Mouse (Mus musculus) intestine, postnatal 0 days (tissue): Measurements from ENCODE around the gene Gsto1. TPM values are rescaled to one million over a fixed set of nuclear protein-coding genes. Genes with fewer than 3 reads are reported as not detected.

Experiments
- ATAC-seq: fragments of 200-750 bp; cut with Nextera tagmentation; 2 replicates; pipeline ENCODE4 v1.8.0; 2017; ENCODE audit warnings: mild to moderate bottlenecking, moderate TSS enrichment, moderate library complexity
- H3K27ac ChIP-seq: fragments of 300-500 bp; sonication (generic); 2 replicates; pipeline ENCODE4 v1.5.1; 2014; ENCODE audit warnings: mild to moderate bottlenecking, low read depth, low read length, moderate library complexity
- H3K27me3 ChIP-seq: fragments of 300-500 bp; sonication (generic); replicated peaks from 2 replicates; pipeline ENCODE4 v1.6.1; 2014; ENCODE audit warnings: low read length, mixed read lengths; ENCODE audit not compliant: control insufficient read depth, insufficient read depth
- H3K36me3 ChIP-seq: fragments of 300-500 bp; sonication (generic); 2 replicates; pipeline ENCODE4 v1.6.1; 2014; ENCODE audit warnings: mild to moderate bottlenecking, moderate library complexity; ENCODE audit not compliant: control insufficient read depth, insufficient read depth
- H3K4me1 ChIP-seq: fragments of 300-500 bp; sonication (generic); replicated peaks from 2 replicates; pipeline ENCODE4 v1.6.1; 2014; ENCODE audit warnings: antibody characterized with exemption, low read length, mixed read lengths; ENCODE audit not compliant: control insufficient read depth, insufficient read depth
- H3K4me2 ChIP-seq: fragments of 300-500 bp; sonication (generic); replicated peaks from 2 replicates; pipeline ENCODE4 v1.6.1; 2014; ENCODE audit warnings: low read depth, mild to moderate bottlenecking, moderate library complexity
- H3K4me3 ChIP-seq: fragments of 300-500 bp; sonication (generic); 2 replicates; pipeline ENCODE4 v1.5.1; 2014; ENCODE audit warnings: low read depth, low read length
- H3K9ac ChIP-seq: fragments of 300-500 bp; sonication (generic); 2 replicates; pipeline ENCODE4 v1.6.1; 2014; ENCODE audit warnings: mild to moderate bottlenecking, low read depth, low read length
- H3K9me3 ChIP-seq: fragments of 300-500 bp; sonication (generic); 2 replicates; pipeline ENCODE4 v1.6.1; 2016; ENCODE audit warnings: mixed run types; ENCODE audit not compliant: control insufficient read depth
- CTCF ChIP-seq: sonication (generic); IDR thresholded peaks from 2 replicates; pipeline ENCODE4 v1.5.1; 2016; ENCODE audit warnings: low read depth, mild to moderate bottlenecking, control low read depth, antibody characterized with exemption, moderate library complexity
- WGBS: fragments of 180-500 bp; shearing (Covaris S2); extraction: QIAGEN DNeasy Blood & Tissue Kit; methylation state at CpG from one replicate; pipeline ENCODE4 v1.1.7; 2014; 5-methylcytosine and 5-hydroxymethylcytosine counted together
- polyA plus RNA-seq: library from polyadenylated mRNA; unstranded; fragments of >200 nt; fragmentation: Nextera tagmentation; extraction: Ambion mirVana; gene quantifications from 2 replicates; pipeline ENCODE4 v1.2.1, GENCODE M21; 2015

Gsto1 gene
- polyA plus RNA-seq, 1 experiment from 2014 or later: 742 TPM

- Histone ChIP-seq H3K9ac (no peak overlapping the region), H3K4me3 (0 out of 2 replicates have a peak overlapping the region, but pooled peaks have one; percentile 53), H3K4me2 (peak overlapping the region; percentile 93), H3K36me3 (peaks cover 31% of the 10 kb centered on the region), H3K4me1 (no peaks in the 10 kb centered on the region), H3K9me3 (no peaks in the 10 kb centered on the region), H3K27me3 (no peaks in the 10 kb centered on the region), H3K27ac (no peak overlapping the region)
- WGBS: 85% methylated on average over 7 of the region's 7 CpGs
- no peak for ATAC-seq
- no peak for TF ChIP-seq CTCF
These were observed 10.0 kb downstream of the Gsto1 start for GRCm38 (mm10) chr19:47864721-47865120.

GRCm38 (mm10) chr19:47865353-47865947 is 10.7 kb downstream of the Gsto1 start, which contains the start of gene Gsto2:
Gsto2 (plus strand) TSS chr19:47865534.
- Histone ChIP-seq H3K9ac (peak within 1 kb of the TSS; percentile 66), H3K4me2 (peak within 1 kb of the TSS; percentile 93), H3K36me3 (peaks cover 24% of the 10 kb centered on the region), H3K27ac (peak within 1 kb of the TSS; percentile 80), H3K4me3 (peak within 1 kb of the TSS; percentile 53), H3K4me1 (no peaks in the 10 kb centered on the region), H3K9me3 (no peaks in the 10 kb centered on the region), H3K27me3 (no peaks in the 10 kb centered on the region)
- ATAC-seq: peak; percentile 100
- peak; percentile 73 for TF ChIP-seq CTCF
- WGBS: under 1% methylated on average over 49 of the region's 49 CpGs

DNA sequence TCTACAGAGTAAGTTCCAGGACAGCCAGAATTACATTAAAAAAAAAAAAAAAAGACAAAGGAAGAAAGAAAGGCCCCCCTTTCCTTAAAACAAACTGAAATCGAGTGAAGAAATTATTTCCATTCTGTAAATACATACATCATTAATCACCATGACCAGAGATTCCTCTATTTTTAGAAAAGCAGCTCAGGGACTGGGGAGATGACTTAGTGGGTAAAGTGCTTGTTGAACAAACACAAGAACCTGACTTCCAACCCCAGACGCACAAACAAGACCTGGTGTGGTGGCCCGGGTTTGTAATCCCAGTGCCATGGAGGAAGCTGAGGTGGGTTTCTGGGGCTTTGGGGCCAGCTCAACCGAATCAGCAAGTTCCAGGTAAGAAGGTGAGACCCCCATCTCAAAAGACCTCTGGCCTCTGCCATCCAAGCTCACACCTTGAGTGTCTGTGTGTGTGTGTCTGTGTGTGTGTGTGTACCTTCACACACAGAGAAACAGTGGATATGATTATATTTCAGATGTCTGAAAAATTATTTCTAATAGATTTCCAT is 12.9 kb downstream of the Gsto1 start:
- H3K4me1 ChIP-seq: no peaks in the 10 kb centered on the region
- no peak for TF ChIP-seq CTCF
- WGBS: 49% methylated on average over 4 of the region's 4 CpGs
- H3K27me3 ChIP-seq: no peaks in the 10 kb centered on the region
- no peak overlapping the region for H3K9ac ChIP-seq
- no peaks in the 10 kb centered on the region for H3K9me3 ChIP-seq
- H3K4me2 ChIP-seq: no peak overlapping the region
- H3K27ac ChIP-seq: no peak overlapping the region
- no peak for ATAC-seq
- H3K4me3 ChIP-seq: no peak overlapping the region
- peaks cover 14% of the 10 kb centered on the region for H3K36me3 ChIP-seq

DNA sequence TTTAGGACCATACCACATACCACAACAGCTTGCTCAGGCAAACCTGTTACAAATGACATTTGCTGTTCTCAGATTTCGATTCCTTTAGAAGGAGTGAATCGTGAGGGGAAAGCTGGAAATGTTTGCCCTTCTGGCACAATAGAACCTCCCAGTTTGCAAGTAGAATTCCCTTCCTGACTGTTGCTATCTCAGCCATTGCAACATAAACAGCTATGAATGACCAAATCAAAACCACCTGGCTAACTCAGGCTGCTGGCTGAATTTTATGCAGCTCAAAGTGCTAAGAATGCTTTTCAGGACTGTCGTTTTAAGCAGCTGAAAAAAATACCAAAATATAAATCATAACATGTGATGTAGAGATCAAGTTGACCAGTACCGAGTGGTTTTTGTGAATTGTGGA is 14.2 kb downstream of the Gsto1 start:
- ATAC-seq: no peak
- TF ChIP-seq CTCF: no peak
- Histone ChIP-seq H3K36me3 (peaks cover 3% of the 10 kb centered on the region; the same call in 1 of the 2 replicates), H3K4me3 (no peak overlapping the region), H3K27me3 (no peaks in the 10 kb centered on the region), H3K4me2 (no peak overlapping the region), H3K9ac (no peak overlapping the region), H3K9me3 (no peaks in the 10 kb centered on the region), H3K27ac (no peak overlapping the region), H3K4me1 (no peaks in the 10 kb centered on the region)
- 46% methylated on average over 4 of the region's 4 CpGs for WGBS

DNA sequence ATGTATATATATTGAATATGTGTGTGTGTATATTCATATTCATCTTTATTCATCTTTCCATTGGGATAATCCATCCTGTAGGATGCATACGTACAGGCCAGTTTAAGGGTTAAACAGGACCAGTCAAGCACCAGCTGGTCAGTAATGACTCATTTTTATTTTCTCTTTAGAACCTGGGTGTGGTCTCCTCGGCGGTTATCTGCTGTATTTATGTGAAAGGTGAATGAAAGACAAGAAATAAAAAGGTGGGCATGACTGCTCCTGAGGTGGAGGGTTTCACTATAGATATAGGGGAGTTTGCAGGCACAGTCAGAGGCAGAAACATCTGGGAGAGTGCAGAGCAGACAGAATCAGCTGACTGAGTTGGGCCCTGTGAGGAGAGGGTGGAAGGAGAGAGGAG is 14.7 kb downstream of the Gsto1 start:
- H3K36me3 ChIP-seq: no peaks in the 10 kb centered on the region
- H3K4me3 ChIP-seq: no peak overlapping the region
- H3K27ac ChIP-seq: no peak overlapping the region
- H3K4me2 ChIP-seq: no peak overlapping the region
- no peaks in the 10 kb centered on the region for H3K27me3 ChIP-seq
- WGBS: 23% methylated on average over 3 of the region's 3 CpGs
- no peak overlapping the region for H3K9ac ChIP-seq
- no peak for ATAC-seq
- no peak for TF ChIP-seq CTCF
- H3K4me1 ChIP-seq: no peaks in the 10 kb centered on the region
- H3K9me3 ChIP-seq: no peaks in the 10 kb centered on the region

DNA sequence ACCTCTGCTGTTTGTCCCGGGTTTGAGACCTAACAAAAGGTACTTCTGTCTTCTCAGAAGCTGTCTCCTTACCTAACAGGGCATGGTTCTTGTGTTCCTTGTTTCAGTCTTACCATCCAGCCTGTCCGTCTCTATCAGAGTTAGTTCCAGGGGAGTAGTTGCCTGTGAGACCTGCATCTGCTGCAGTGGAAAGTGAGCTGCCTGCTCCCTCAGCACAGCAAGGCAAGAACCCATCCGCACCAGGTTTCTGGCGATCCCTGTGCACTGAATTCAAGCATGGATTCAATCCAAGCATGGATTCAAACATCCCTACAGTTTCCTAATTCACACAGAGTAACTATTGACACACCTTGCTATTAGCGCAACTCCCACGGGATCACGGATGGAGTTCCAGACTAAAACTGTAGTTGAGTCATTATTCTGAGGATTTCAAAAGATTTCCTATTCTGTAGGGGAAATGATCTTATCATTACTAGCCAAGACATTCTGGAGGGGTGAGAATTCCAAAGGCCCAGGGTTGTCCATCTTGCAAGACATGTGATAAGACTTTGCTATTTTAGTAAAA is 15.4 kb downstream of the Gsto1 start:
- H3K27ac ChIP-seq: no peak overlapping the region
- no peaks in the 10 kb centered on the region for H3K4me1 ChIP-seq
- no peaks in the 10 kb centered on the region for H3K36me3 ChIP-seq
- no peaks in the 10 kb centered on the region for H3K9me3 ChIP-seq
- no peak for TF ChIP-seq CTCF
- no peak overlapping the region for H3K4me3 ChIP-seq
- no peak overlapping the region for H3K9ac ChIP-seq
- H3K27me3 ChIP-seq: no peaks in the 10 kb centered on the region
- no peak for ATAC-seq
- no peak overlapping the region for H3K4me2 ChIP-seq
- 59% methylated on average over 7 of the region's 7 CpGs for WGBS
